Mouse (Mus musculus): ENCODE data around the gene Acap2.

DNA sequence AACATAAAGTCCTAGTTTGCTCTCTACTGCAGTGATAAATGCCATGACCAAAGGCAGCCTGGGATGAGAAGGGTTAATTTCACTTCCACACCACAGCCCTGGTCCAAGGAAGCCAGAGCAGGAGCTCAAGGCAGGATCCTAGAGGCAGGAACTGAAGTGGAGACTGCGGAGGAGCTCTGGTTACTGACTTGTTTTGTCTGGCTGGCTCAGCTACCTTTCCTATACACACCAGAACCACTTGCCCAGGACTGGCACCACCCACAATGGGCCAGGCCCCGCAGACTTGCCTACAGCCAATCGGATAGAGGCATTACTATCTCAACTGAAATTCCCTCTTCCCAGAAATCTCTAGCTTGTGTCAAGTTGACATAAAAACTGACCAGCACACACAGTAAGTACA is 140.8 kb downstream of the Acap2 start:
- no peak for TF ChIP-seq CTCF (IDR thresholded peaks at IDR 0.05; ENCODE audit: low read depth)
- TF ChIP-seq EP300 (optimal IDR thresholded peaks at IDR 0.05): no peak
